18 mouse cellular contexts compared by ENCODE assay signal in the genomic region with DNA sequence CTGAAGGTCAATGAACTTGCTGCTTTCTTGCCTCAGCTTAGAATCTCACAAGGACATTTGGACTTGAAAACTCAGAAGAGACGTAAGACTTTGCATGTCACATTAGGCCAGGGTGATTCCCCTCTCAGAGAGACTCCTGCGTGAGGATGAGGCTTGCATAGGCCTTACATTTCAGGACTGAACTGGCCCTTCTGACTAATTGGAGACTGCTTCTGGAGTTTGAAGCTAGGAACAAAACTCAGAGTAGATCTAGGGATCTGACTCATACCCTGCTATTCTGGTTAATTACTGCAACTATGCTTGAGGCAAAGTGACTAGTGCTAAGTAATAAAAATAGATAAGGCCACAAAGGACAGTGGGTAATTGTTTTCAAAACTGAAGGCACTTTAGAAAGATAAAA.
DNase-seq lines count a peak whose midpoint lies in the region; ATAC-seq and TF ChIP-seq lines count a peak whose summit lies in the region.
"Had no signal": no experiment of that assay in that cellular context is flagged by ENCODE, and none has a peak within 500 bp of the region (broad histone marks: within the 10 kb centered on the region; RNA-seq: fewer than 3 reads in every experiment).

No protein-coding gene starts in this region.

- peak; percentile 74 for ATAC-seq in frontal cortex, adult (ENCODE audit: low TSS enrichment)
- ATAC-seq in Patski, result peak; percentile 74
- ATAC-seq: forebrain, embryonic 13.5 days; forebrain, embryonic 15.5 days; forebrain, postnatal 0 days had no signal

- H3K4me3 ChIP-seq in olfactory bulb, adult 2 months (ENCODE audit: insufficient read depth, low read depth, low read length), result no peak overlapping the region
- no peak overlapping the region for H3K4me3 ChIP-seq in layer of hippocampus, adult 2 months
- H3K4me3 ChIP-seq: embryonic facial prominence, embryonic 10.5 days; embryonic facial prominence, embryonic 12.5 days; forebrain, embryonic 13.5 days; forebrain, embryonic 15.5 days had no signal

- no peak for DNase-seq in frontal cortex, postnatal 10 days (ENCODE audit: low spot score in 2 of 2)
- DNase-seq in Muller cell, postnatal 12 days (ENCODE audit: inconsistent ontology term), result peak; percentile 51
- no peak for DNase-seq in Patski (ENCODE audit: low read depth, low spot score)
- no peak for DNase-seq in gastrocnemius, adult 18-20 months (ENCODE audit: low spot score)
- DNase-seq in layer of hippocampus, adult 2 months (ENCODE audit: low spot score in 2 of 2), result no peak
- DNase-seq: adrenal gland, postnatal 10 days; adrenal gland, postnatal 25 days; cerebellum, adult 11-12 months; cerebellum, adult 9-10 months; cerebellum, postnatal 10 days; cerebellum, postnatal 25 days; forebrain, postnatal 0 days had no signal

- H3K27ac ChIP-seq in olfactory bulb, adult 2 months (ENCODE audit: insufficient read depth, low read depth, low read length), result peak overlapping the region; percentile 89
- H3K27ac ChIP-seq in layer of hippocampus, adult 2 months, result no peak overlapping the region
- H3K27ac ChIP-seq: embryonic facial prominence, embryonic 10.5 days; embryonic facial prominence, embryonic 12.5 days; forebrain, embryonic 13.5 days; forebrain, embryonic 15.5 days had no signal

- POLR2A ChIA-PET in Patski (lab: Charles Lee), result no interaction called here

- no peak for TF ChIP-seq CTCF in Patski (IDR thresholded peaks at IDR 0.05)
- TF ChIP-seq CTCF in olfactory bulb, adult 2 months (IDR thresholded peaks at IDR 0.05; ENCODE audit: insufficient read depth, low read depth, low read length), result no peak
- no peak for TF ChIP-seq CTCF in layer of hippocampus, adult 2 months (conservative IDR thresholded peaks at IDR 0.05)

- 39% methylated on average over 2 of the region's 2 CpGs for WGBS in olfactory bulb, adult 2 months

- H3K4me1 ChIP-seq in olfactory bulb, adult 2 months (ENCODE audit: control insufficient read depth, insufficient read depth, low read length), result no peaks in the 10 kb centered on the region
- H3K4me1 ChIP-seq: embryonic facial prominence, embryonic 12.5 days; forebrain, embryonic 13.5 days; forebrain, embryonic 15.5 days had no signal

- in situ Hi-C loops in Patski (cut with MboI; ENCODE audit: low pct_unique_long_range_greater_than_20kb), result no loop called here

- no peak for TF ChIP-seq POLR2A in olfactory bulb, adult 2 months (IDR thresholded peaks at IDR 0.05; ENCODE audit: insufficient read depth, low read depth, low read length)

- CTCF ChIA-PET in Patski (lab: Charles Lee), result no interaction called here

- no peaks in the 10 kb centered on the region for H3K27me3 ChIP-seq in Patski
- H3K27me3 ChIP-seq: embryonic facial prominence, embryonic 12.5 days; forebrain, embryonic 13.5 days; forebrain, embryonic 15.5 days had no signal
